Comparison of ENCODE assay signal across 21 mouse cellular contexts in the genomic region with DNA sequence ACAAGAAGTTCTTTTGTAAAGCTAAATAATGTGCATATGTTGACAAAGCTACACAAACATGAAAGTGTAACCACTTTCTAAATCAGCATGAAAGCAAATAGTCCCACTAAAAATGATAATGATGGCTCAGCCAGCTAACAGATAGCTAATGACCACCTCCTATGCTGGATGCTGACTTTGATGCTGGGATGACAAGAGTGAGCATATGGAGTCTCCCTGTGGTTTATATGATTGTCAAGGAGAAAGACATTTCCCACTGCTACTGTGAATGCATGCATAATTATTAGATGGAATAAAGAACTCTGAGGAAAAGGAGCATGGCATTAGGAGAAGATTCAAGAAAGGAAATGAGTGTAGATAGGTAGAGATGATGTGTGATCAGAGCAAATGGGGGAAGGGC.
DNase-seq lines count a peak whose midpoint lies in the region; ATAC-seq and TF ChIP-seq lines count a peak whose summit lies in the region.
"Had no signal": no experiment of that assay in that cellular context is flagged by ENCODE, and none has a peak within 500 bp of the region (broad histone marks: within the 10 kb centered on the region; RNA-seq: fewer than 3 reads in every experiment).

No protein-coding gene starts in this region.

- peak; percentile 43 for DNase-seq in cerebellum, adult 9-10 months
- no peak for DNase-seq in cerebellum, postnatal 4 days (ENCODE audit: low spot score in 2 of 2)
- no peak for DNase-seq in hindbrain, postnatal 0 days (ENCODE audit: low spot score)
- no peak for DNase-seq in midbrain, embryonic 10.5 days (ENCODE audit: low spot score)
- DNase-seq in thymus, postnatal 36 days, result no peak
- DNase-seq: adrenal gland, adult 8-10 months; adrenal gland, postnatal 36 days; B cell, adult 2 months; cerebellum, adult 11-12 months; cerebellum, adult 9-11 months; cerebellum, postnatal 36 days; gastrocnemius, postnatal 36 days; heart, adult 11 months; heart, postnatal 36 days had no signal

- H3K9me3 ChIP-seq in hindbrain, embryonic 13.5 days, result no peaks in the 10 kb centered on the region
- H3K9me3 ChIP-seq in hindbrain, postnatal 0 days (ENCODE audit: low read length), result no peaks in the 10 kb centered on the region
- no peaks in the 10 kb centered on the region for H3K9me3 ChIP-seq in midbrain, embryonic 13.5 days
- H3K9me3 ChIP-seq in midbrain, embryonic 10.5 days (replicated peaks), result no peaks in the 10 kb centered on the region
- H3K9me3 ChIP-seq: embryonic facial prominence, embryonic 10.5 days; heart, embryonic 13.5 days; hindbrain, embryonic 15.5 days had no signal

- H3K4me2 ChIP-seq in hindbrain, embryonic 13.5 days, result no peak overlapping the region
- no peak overlapping the region for H3K4me2 ChIP-seq in hindbrain, postnatal 0 days (ENCODE audit: low read depth, low read length)
- H3K4me2 ChIP-seq in midbrain, embryonic 13.5 days (replicated peaks), result no peak overlapping the region
- H3K4me2 ChIP-seq: heart, embryonic 13.5 days; hindbrain, embryonic 15.5 days had no signal

- no peaks in the 10 kb centered on the region for H3K27me3 ChIP-seq in hindbrain, embryonic 13.5 days
- H3K27me3 ChIP-seq in hindbrain, postnatal 0 days (ENCODE audit: insufficient read depth, low read length), result no peaks in the 10 kb centered on the region
- no peaks in the 10 kb centered on the region for H3K27me3 ChIP-seq in midbrain, embryonic 13.5 days
- H3K27me3 ChIP-seq in midbrain, embryonic 10.5 days (ENCODE audit: low read depth, poor library complexity, severe bottlenecking), result no peaks in the 10 kb centered on the region
- H3K27me3 ChIP-seq: heart, embryonic 13.5 days; hindbrain, embryonic 15.5 days had no signal

- ATAC-seq in hindbrain, embryonic 13.5 days (ENCODE audit: low FRiP score), result 0 out of 2 replicates have a peak, but pooled peaks have one; percentile 36
- no peak for ATAC-seq in hindbrain, postnatal 0 days
- ATAC-seq in midbrain, embryonic 13.5 days, result peak; percentile 73
- ATAC-seq: CD4-positive, CD25-positive, alpha-beta regulatory T cell, adult 4 months had no signal

- no peaks in the 10 kb centered on the region for H3K36me3 ChIP-seq in hindbrain, embryonic 13.5 days
- H3K36me3 ChIP-seq in hindbrain, postnatal 0 days (ENCODE audit: insufficient read depth, low read length), result no peaks in the 10 kb centered on the region
- no peaks in the 10 kb centered on the region for H3K36me3 ChIP-seq in midbrain, embryonic 13.5 days
- no peaks in the 10 kb centered on the region for H3K36me3 ChIP-seq in midbrain, embryonic 10.5 days
- H3K36me3 ChIP-seq: embryonic facial prominence, embryonic 10.5 days; G1E; heart, embryonic 13.5 days; hindbrain, embryonic 15.5 days had no signal

- H3K4me3 ChIP-seq in hindbrain, embryonic 13.5 days, result no peak overlapping the region
- no peak overlapping the region for H3K4me3 ChIP-seq in hindbrain, postnatal 0 days (ENCODE audit: low read length)
- H3K4me3 ChIP-seq in midbrain, embryonic 13.5 days (replicated peaks), result no peak overlapping the region
- H3K4me3 ChIP-seq in midbrain, embryonic 10.5 days, result no peak overlapping the region
- H3K4me3 ChIP-seq: embryonic facial prominence, embryonic 10.5 days; heart, embryonic 13.5 days; hindbrain, embryonic 15.5 days had no signal

- no peak overlapping the region for H3K27ac ChIP-seq in hindbrain, embryonic 13.5 days
- H3K27ac ChIP-seq in hindbrain, postnatal 0 days, result no peak overlapping the region
- H3K27ac ChIP-seq in midbrain, embryonic 13.5 days, result no peak overlapping the region
- no peak overlapping the region for H3K27ac ChIP-seq in midbrain, embryonic 10.5 days (replicated peaks)
- H3K27ac ChIP-seq: embryonic facial prominence, embryonic 10.5 days; heart, embryonic 13.5 days; hindbrain, embryonic 15.5 days had no signal

- no peak for TF ChIP-seq CTCF in hindbrain, postnatal 0 days (IDR thresholded peaks at IDR 0.05; ENCODE audit: low read depth)

- no peak overlapping the region for H3K9ac ChIP-seq in hindbrain, embryonic 13.5 days
- H3K9ac ChIP-seq in hindbrain, postnatal 0 days (replicated peaks; ENCODE audit: low read length), result no peak overlapping the region
- H3K9ac ChIP-seq in midbrain, embryonic 13.5 days (replicated peaks), result no peak overlapping the region
- H3K9ac ChIP-seq: heart, embryonic 13.5 days; hindbrain, embryonic 15.5 days had no signal

- 0 out of 2 replicates have a peak, but pooled peaks cover 3% of the 10 kb centered on the region for H3K4me1 ChIP-seq in hindbrain, embryonic 13.5 days (replicated peaks)
- no peaks in the 10 kb centered on the region for H3K4me1 ChIP-seq in hindbrain, postnatal 0 days (ENCODE audit: insufficient read depth, low read length)
- no peaks in the 10 kb centered on the region for H3K4me1 ChIP-seq in midbrain, embryonic 13.5 days (replicated peaks)
- no peaks in the 10 kb centered on the region for H3K4me1 ChIP-seq in midbrain, embryonic 10.5 days
- H3K4me1 ChIP-seq: embryonic facial prominence, embryonic 10.5 days; heart, embryonic 13.5 days had no signal
